Mouse (Mus musculus) forebrain, embryonic 16.5 days (tissue): ENCODE data around the gene Krtap26-1. TPM values are rescaled to one million over a fixed set of nuclear protein-coding genes. Genes with fewer than 3 reads are reported as not detected.

Experiments used
- ATAC-seq: fragments of 200-750 bp; cut with Nextera tagmentation; 2 replicates; pipeline ENCODE4 v1.8.0; 2017; ENCODE audit warnings: mild to moderate bottlenecking, moderate library complexity
- H3K27ac ChIP-seq: fragments of 300-500 bp; sonication (generic); 2 replicates; pipeline ENCODE4 v1.5.1; 2014; ENCODE audit warnings: low read length, control low read depth
- H3K27me3 ChIP-seq: fragments of 300-500 bp; sonication (generic); replicated peaks from 2 replicates; pipeline ENCODE4 v1.6.1; 2014; ENCODE audit warnings: low read length; ENCODE audit not compliant: control insufficient read depth, insufficient read depth
- H3K36me3 ChIP-seq: fragments of 300-500 bp; sonication (generic); 2 replicates; pipeline ENCODE4 v1.6.1; 2014; ENCODE audit not compliant: control insufficient read depth, insufficient read depth
- H3K4me1 ChIP-seq: fragments of 300-500 bp; sonication (generic); replicated peaks from 2 replicates; pipeline ENCODE4 v1.6.1; 2014; ENCODE audit warnings: low read length; ENCODE audit not compliant: control insufficient read depth, insufficient read depth
- H3K4me2 ChIP-seq: fragments of 300-500 bp; sonication (generic); 2 replicates; pipeline ENCODE4 v1.6.1; 2014; ENCODE audit warnings: mild to moderate bottlenecking, low read length, control low read depth
- H3K4me3 ChIP-seq: fragments of 300-500 bp; sonication (generic); replicated peaks from 2 replicates; pipeline ENCODE4 v1.5.1; 2014; ENCODE audit warnings: mild to moderate bottlenecking, low read length, control low read depth
- H3K9ac ChIP-seq: fragments of 300-500 bp; sonication (generic); replicated peaks from 2 replicates; pipeline ENCODE4 v1.6.1; 2014; ENCODE audit warnings: low read depth, low read length, control low read depth
- H3K9me3 ChIP-seq: fragments of 300-500 bp; sonication (generic); 2 replicates; pipeline ENCODE4 v1.6.1; 2016; ENCODE audit warnings: low read length; ENCODE audit not compliant: control insufficient read depth
- WGBS: fragments of 180-500 bp; shearing (Covaris S2); extraction: QIAGEN DNeasy Blood & Tissue Kit; methylation state at CpG from one replicate; pipeline ENCODE4 v1.1.7; 2014; 5-methylcytosine and 5-hydroxymethylcytosine counted together
- polyA plus RNA-seq: library from polyadenylated mRNA; unstranded; fragments of >200 nt; fragmentation: Nextera tagmentation; extraction: Ambion mirVana; gene quantifications from 2 replicates; pipeline ENCODE4 v1.2.1, GENCODE M21; 2015

Gene Krtap26-1
- polyA plus RNA-seq, 1 experiment from 2014 or later = not detected

GRCm38 (mm10) chr16:88599504-88600237 is 47.9 kb downstream of the Krtap26-1 start:
- H3K9me3 ChIP-seq = no peaks in the 10 kb centered on the region
- H3K27me3 ChIP-seq = no peaks in the 10 kb centered on the region
- H3K4me3 ChIP-seq = no peak overlapping the region
- no peak overlapping the region for H3K27ac ChIP-seq
- no peaks in the 10 kb centered on the region for H3K36me3 ChIP-seq
- WGBS = 62% methylated on average over 16 of the region's 16 CpGs
- H3K9ac ChIP-seq = no peak overlapping the region
- no peak overlapping the region for H3K4me2 ChIP-seq
- H3K4me1 ChIP-seq = no peaks in the 10 kb centered on the region
- no peak for ATAC-seq

Other genes starting within 250 kb of the Krtap26-1 start
- gene Cldn17, start 140.8 kb downstream of the Krtap26-1 start, polyA plus RNA-seq = not detected in 2 replicates
- gene Cldn8, start 84.6 kb downstream of the Krtap26-1 start, polyA plus RNA-seq = 0.36 TPM in 1 of 2 replicates, not detected in the other
- not detected in 2 replicates for gene Krtap24-1, start 35.5 kb downstream of the Krtap26-1 start, polyA plus RNA-seq
- not detected in 2 replicates for gene 2310079G19Rik, start 20.1 kb downstream of the Krtap26-1 start, polyA plus RNA-seq
- gene Krtap27-1, start 23.9 kb upstream of the Krtap26-1 start, polyA plus RNA-seq = not detected in 2 replicates
- gene 2310061N02Rik, start 60.2 kb upstream of the Krtap26-1 start, polyA plus RNA-seq = not detected in 2 replicates
- gene Krtap13-1, start 81.1 kb upstream of the Krtap26-1 start, polyA plus RNA-seq = not detected in 2 replicates
- gene Krtap13, start 103.8 kb upstream of the Krtap26-1 start, polyA plus RNA-seq = not detected in 2 replicates
- gene 2310034C09Rik, start 111.1 kb upstream of the Krtap26-1 start, polyA plus RNA-seq = 0.45 TPM in 1 of 2 replicates, not detected in the other
- not detected in 2 replicates for gene 2310057N15Rik, start 126.4 kb upstream of the Krtap26-1 start, polyA plus RNA-seq
- gene Gm5965, start 130.1 kb upstream of the Krtap26-1 start, polyA plus RNA-seq = not detected in 2 replicates
- not detected in 2 replicates for gene Gm20741, start 164.4 kb upstream of the Krtap26-1 start, polyA plus RNA-seq
- not detected in 2 replicates for gene Krtap15, start 172.4 kb upstream of the Krtap26-1 start, polyA plus RNA-seq
- gene Krtap14, start 178.3 kb upstream of the Krtap26-1 start, polyA plus RNA-seq = not detected in 2 replicates
- gene Krtap19-1, start 221.6 kb upstream of the Krtap26-1 start, polyA plus RNA-seq = not detected in 2 replicates
- not detected in 2 replicates for gene Krtap19-2, start 226.5 kb upstream of the Krtap26-1 start, polyA plus RNA-seq
- gene Krtap19-3, start 230.2 kb upstream of the Krtap26-1 start, polyA plus RNA-seq = not detected in 2 replicates
- gene Krtap19-4, start 237.3 kb upstream of the Krtap26-1 start, polyA plus RNA-seq = not detected in 2 replicates
- gene Krtap19-5, start 248.7 kb upstream of the Krtap26-1 start, polyA plus RNA-seq = not detected in 2 replicates